Mouse (Mus musculus) C2C12 (cell line): ENCODE results near the gene Pyy.

Source experiments
- CTCF ChIP-seq: IDR thresholded peaks from one replicate; pipeline ENCODE4 v1.5.1; 2011; ENCODE audit not compliant: control insufficient read depth, insufficient read depth, insufficient read length
- MAX ChIP-seq: IDR thresholded peaks from one replicate; pipeline ENCODE4 v1.6.1; 2011; ENCODE audit warnings: mild to moderate bottlenecking, control low read depth
- MYOG ChIP-seq: IDR thresholded peaks from one replicate; pipeline ENCODE4 v1.6.1; 2011; ENCODE audit not compliant: control insufficient read depth, insufficient read length; ENCODE audit errors: extremely low read depth

DNA sequence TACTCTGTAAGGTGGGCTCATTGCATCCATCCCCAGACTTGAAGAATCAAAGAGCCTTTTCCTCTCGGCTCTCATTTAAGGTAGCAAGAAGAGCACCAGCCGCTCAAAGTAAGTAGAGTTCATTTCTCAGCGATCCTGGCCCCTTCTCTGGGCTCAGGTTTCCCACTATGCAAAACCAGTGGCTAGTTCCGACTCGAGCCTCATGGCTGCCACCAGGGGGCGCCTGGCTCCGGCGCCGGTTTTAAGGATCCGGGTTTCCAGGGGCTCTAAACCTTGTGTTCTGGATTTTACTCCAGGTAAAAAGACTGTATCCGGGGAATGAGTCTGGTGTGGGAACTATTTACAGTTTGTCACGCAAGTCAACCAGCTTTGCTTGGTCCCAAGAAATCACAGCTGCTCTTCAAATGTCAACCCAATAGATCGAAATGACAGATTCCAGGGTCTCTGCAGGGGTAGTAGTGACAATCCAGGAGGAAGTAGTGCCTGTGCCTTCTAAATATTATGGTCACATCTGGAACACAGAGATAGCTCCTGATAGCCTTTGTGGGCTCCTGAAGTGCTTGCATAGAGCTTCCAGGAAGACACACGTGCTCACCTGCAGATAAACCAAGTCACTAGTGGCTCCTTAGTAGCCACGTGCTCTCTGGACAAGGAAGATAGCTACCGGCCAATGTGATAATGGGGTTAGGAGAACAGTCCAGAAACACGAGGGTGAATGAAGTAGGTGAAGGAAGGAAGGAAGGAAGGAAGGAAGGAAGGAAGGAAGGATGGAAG is 5.0 kb downstream of the Pyy start:
- TF ChIP-seq CTCF (peak; percentile 53), MAX (no peak), MYOG (no peak)
